Mouse (Mus musculus) adrenal gland, postnatal 10 days (tissue): ENCODE data around the gene 7530416G11Rik. TPM values are rescaled to one million over a fixed set of nuclear protein-coding genes. Genes with fewer than 3 reads are reported as not detected.

ENCODE experiments used
- DNase-seq: peaks from one replicate; pipeline ENCODE4 v3.0.0; 2021; ENCODE audit warnings: mixed read lengths
- total RNA-seq, 2 experiments: library from RNA; stranded (reverse); gene quantifications; 2 replicates each; pipeline ENCODE4 v1.2.3; 2021

The 7530416G11Rik gene
- total RNA-seq, 2 experiments from 2014 or later, result not detected

- DNase-seq, result no peak
Measured at GRCm38 (mm10) chr15:85479919-85480318, 23.1 kb downstream of the 7530416G11Rik start.

GRCm38 (mm10) chr15:85479365-85479764, 23.7 kb downstream of the 7530416G11Rik start:
- no peak for DNase-seq

GRCm38 (mm10) chr15:85477584-85477983, 25.4 kb downstream of the 7530416G11Rik start:
- peak; percentile 88 for DNase-seq

- peak; percentile 37 for DNase-seq
Measured at GRCm38 (mm10) chr15:85474697-85475096, 28.3 kb downstream of the 7530416G11Rik start.

- DNase-seq, result no peak
Measured at GRCm38 (mm10) chr15:85469401-85469800, 33.6 kb downstream of the 7530416G11Rik start.

GRCm38 (mm10) chr15:85466456-85467067, 36.5 kb downstream of the 7530416G11Rik start:
- DNase-seq, result no peak

- peak; percentile 37 for DNase-seq
Measured at GRCm38 (mm10) chr15:85464823-85465565, 38.0 kb downstream of the 7530416G11Rik start.

- DNase-seq, result no peak
Measured at GRCm38 (mm10) chr15:85464190-85464589, 38.8 kb downstream of the 7530416G11Rik start.

- no peak for DNase-seq
Measured at GRCm38 (mm10) chr15:85463027-85463790, 39.8 kb downstream of the 7530416G11Rik start.

- DNase-seq, result no peak
Measured at GRCm38 (mm10) chr15:85462138-85462537, 40.9 kb downstream of the 7530416G11Rik start.

- DNase-seq, result no peak
Measured at GRCm38 (mm10) chr15:85461541-85461940, 41.5 kb downstream of the 7530416G11Rik start.

- no peak for DNase-seq
Measured at GRCm38 (mm10) chr15:85458631-85459082, 44.4 kb downstream of the 7530416G11Rik start.

- DNase-seq, result no peak
Measured at GRCm38 (mm10) chr15:85457838-85458237, 45.2 kb downstream of the 7530416G11Rik start.

- no peak for DNase-seq
Measured at GRCm38 (mm10) chr15:85456891-85457290, 46.1 kb downstream of the 7530416G11Rik start.

- no peak for DNase-seq
Measured at GRCm38 (mm10) chr15:85446652-85447051, 56.4 kb downstream of the 7530416G11Rik start.

Other genes starting within 250 kb of the 7530416G11Rik start
- 100 to 1,000 TPM; 107 to 110 TPM for gene Atxn10, start 167.0 kb downstream of the 7530416G11Rik start, total RNA-seq
- under 1 TPM; 0.18 to 0.27 TPM for gene Wnt7b, start 79.2 kb upstream of the 7530416G11Rik start, total RNA-seq
- 100 to 1,000 TPM in 1 of 2 experiments, 10 to 100 TPM in 1; 95.3 to 120 TPM for gene Ppara, start 231.8 kb upstream of the 7530416G11Rik start, total RNA-seq